Mouse (Mus musculus) neural tube, embryonic 13.5 days (tissue): ENCODE measurements around the gene Triobp. TPM values are rescaled to one million over a fixed set of nuclear protein-coding genes. Genes with fewer than 3 reads are reported as not detected.

ENCODE experiments used
- ATAC-seq: fragments of 200-750 bp; cut with Nextera tagmentation; 2 replicates; pipeline ENCODE4 v1.8.0; 2017; ENCODE audit warnings: low read depth, mild to moderate bottlenecking, moderate TSS enrichment, moderate library complexity
- H3K27ac ChIP-seq: fragments of 300-500 bp; sonication (generic); replicated peaks from 2 replicates; pipeline ENCODE4 v1.5.1; 2015; ENCODE audit warnings: moderate library complexity, mild to moderate bottlenecking, inconsistent platforms
- H3K27me3 ChIP-seq: fragments of 300-500 bp; sonication (generic); 2 replicates; pipeline ENCODE4 v1.6.1; 2015; ENCODE audit warnings: mild to moderate bottlenecking, inconsistent platforms
- H3K36me3 ChIP-seq: fragments of 300-500 bp; sonication (generic); 2 replicates; pipeline ENCODE4 v1.6.1; 2015; ENCODE audit warnings: mild to moderate bottlenecking, inconsistent platforms
- H3K4me1 ChIP-seq: fragments of 300-500 bp; sonication (generic); replicated peaks from 2 replicates; pipeline ENCODE4 v1.6.1; 2015; ENCODE audit warnings: inconsistent platforms
- H3K4me2 ChIP-seq: fragments of 300-500 bp; sonication (generic); 2 replicates; pipeline ENCODE4 v1.6.1; 2015; ENCODE audit warnings: inconsistent platforms, mild to moderate bottlenecking, moderate library complexity
- H3K4me3 ChIP-seq: fragments of 300-500 bp; sonication (generic); 2 replicates; pipeline ENCODE4 v1.5.1; 2015; ENCODE audit warnings: mild to moderate bottlenecking, inconsistent platforms
- H3K9ac ChIP-seq: fragments of 300-500 bp; sonication (generic); 2 replicates; pipeline ENCODE4 v1.6.1; 2015; ENCODE audit warnings: moderate library complexity, mild to moderate bottlenecking, inconsistent platforms
- H3K9me3 ChIP-seq: fragments of 300-500 bp; sonication (generic); 2 replicates; pipeline ENCODE4 v1.6.1; 2016; ENCODE audit warnings: inconsistent platforms
- WGBS: fragments of 180-500 bp; shearing (Covaris S2); methylation state at CpG from one replicate; pipeline ENCODE4 v1.1.7; 2015; 5-methylcytosine and 5-hydroxymethylcytosine counted together
- polyA plus RNA-seq: library from polyadenylated mRNA; unstranded; fragments of >200 nt; fragmentation: Nextera tagmentation; extraction: Ambion mirVana; gene quantifications from 2 replicates; pipeline ENCODE4 v1.2.1, GENCODE M21; 2015

The Triobp gene
- polyA plus RNA-seq, 1 experiment from 2014 or later = 33.4 TPM

- Histone ChIP-seq H3K27me3 (0 out of 2 replicates have a peak, but pooled peaks cover 2% of the 10 kb centered on the region), H3K36me3 (peaks cover 43% of the 10 kb centered on the region), H3K4me2 (peak overlapping the region; percentile 54), H3K4me1 (peaks cover 24% of the 10 kb centered on the region), H3K9me3 (no peaks in the 10 kb centered on the region), H3K4me3 (peak overlapping the region; percentile 36), H3K9ac (peak overlapping the region; percentile 76), H3K27ac (peak overlapping the region; percentile 62; the same call in 1 of the 2 replicates)
- 5% methylated on average over 9 of the region's 9 CpGs for WGBS
- ATAC-seq = peak; percentile 58
Observed at GRCm38 (mm10) chr15:78942663-78943062, 4.9 kb upstream of the Triobp start.

- Histone ChIP-seq H3K27ac (no peak overlapping the region), H3K4me3 (no peak overlapping the region), H3K4me2 (no peak overlapping the region), H3K27me3 (0 out of 2 replicates have a peak, but pooled peaks cover 2% of the 10 kb centered on the region), H3K4me1 (peaks cover 35% of the 10 kb centered on the region), H3K9me3 (no peaks in the 10 kb centered on the region), H3K9ac (no peak overlapping the region), H3K36me3 (peaks cover 9% of the 10 kb centered on the region)
- ATAC-seq = no peak
- WGBS = 80% methylated on average over 7 of the region's 7 CpGs
Observed at GRCm38 (mm10) chr15:78946232-78946631, 1.3 kb upstream of the Triobp start.

GRCm38 (mm10) chr15:78948152-78948725 lies 715 bp downstream of the Triobp start:
- Histone ChIP-seq H3K27ac (peak overlapping the region; percentile 75), H3K4me2 (peak overlapping the region; percentile 60), H3K9me3 (no peaks in the 10 kb centered on the region), H3K9ac (peak overlapping the region; percentile 77), H3K4me1 (peaks cover 26% of the 10 kb centered on the region), H3K27me3 (0 out of 2 replicates have a peak, but pooled peaks cover 2% of the 10 kb centered on the region), H3K36me3 (peaks cover 19% of the 10 kb centered on the region), H3K4me3 (peak overlapping the region; percentile 64)
- peak; percentile 43 for ATAC-seq
- WGBS = 3% methylated on average over 11 of the region's 11 CpGs

GRCm38 (mm10) chr15:78948883-78949282 lies 1.4 kb downstream of the Triobp start:
- no peak overlapping the region for H3K27ac ChIP-seq
- peak overlapping the region; percentile 60 for H3K4me2 ChIP-seq
- no peaks in the 10 kb centered on the region for H3K9me3 ChIP-seq
- ATAC-seq = no peak
- peak overlapping the region; percentile 64 for H3K4me3 ChIP-seq
- peaks cover 26% of the 10 kb centered on the region for H3K36me3 ChIP-seq
- H3K27me3 ChIP-seq = 0 out of 2 replicates have a peak, but pooled peaks cover 2% of the 10 kb centered on the region
- H3K4me1 ChIP-seq = peaks cover 25% of the 10 kb centered on the region
- 96% methylated on average over 3 of the region's 3 CpGs for WGBS
- H3K9ac ChIP-seq = 0 out of 2 replicates have a peak overlapping the region, but pooled peaks have one; percentile 22

- Histone ChIP-seq H3K36me3 (peaks cover 70% of the 10 kb centered on the region), H3K4me3 (no peak overlapping the region), H3K4me1 (no peaks in the 10 kb centered on the region; the same call in 1 of the 2 replicates), H3K27me3 (no peaks in the 10 kb centered on the region), H3K9me3 (no peaks in the 10 kb centered on the region), H3K27ac (no peak overlapping the region), H3K9ac (no peak overlapping the region), H3K4me2 (no peak overlapping the region)
- WGBS = 72% methylated on average over 3 of the region's 3 CpGs
- ATAC-seq = no peak
Observed at GRCm38 (mm10) chr15:78955663-78956062, 8.1 kb downstream of the Triobp start.

GRCm38 (mm10) chr15:78956351-78956750 lies 8.8 kb downstream of the Triobp start:
- ATAC-seq = no peak
- 89% methylated on average over 4 of the region's 4 CpGs for WGBS
- peaks cover 76% of the 10 kb centered on the region for H3K36me3 ChIP-seq

GRCm38 (mm10) chr15:78957021-78957420 lies 9.5 kb downstream of the Triobp start:
- Histone ChIP-seq H3K9ac (no peak overlapping the region), H3K4me2 (no peak overlapping the region), H3K9me3 (no peaks in the 10 kb centered on the region), H3K4me1 (no peaks in the 10 kb centered on the region), H3K27me3 (no peaks in the 10 kb centered on the region), H3K27ac (no peak overlapping the region), H3K4me3 (no peak overlapping the region), H3K36me3 (peaks cover 76% of the 10 kb centered on the region)
- no peak for ATAC-seq
- 69% methylated on average over 15 of the region's 15 CpGs for WGBS

More at GRCm38 (mm10) chr15:78956351-78956750, 8.8 kb downstream of the Triobp start:
- Histone ChIP-seq H3K27me3 (no peaks in the 10 kb centered on the region), H3K9ac (no peak overlapping the region), H3K4me3 (no peak overlapping the region), H3K9me3 (no peaks in the 10 kb centered on the region), H3K4me2 (no peak overlapping the region), H3K4me1 (no peaks in the 10 kb centered on the region), H3K27ac (no peak overlapping the region)

- Histone ChIP-seq H3K36me3 (peaks cover 70% of the 10 kb centered on the region), H3K9ac (no peak overlapping the region), H3K9me3 (no peaks in the 10 kb centered on the region), H3K27ac (no peak overlapping the region), H3K4me1 (peaks cover 5% of the 10 kb centered on the region), H3K4me2 (no peak overlapping the region), H3K27me3 (no peaks in the 10 kb centered on the region), H3K4me3 (no peak overlapping the region)
- 85% methylated on average over 11 of the region's 11 CpGs for WGBS
- ATAC-seq = no peak; the same call in 1 of the 2 replicates
Observed at GRCm38 (mm10) chr15:78959537-78959936, 12.0 kb downstream of the Triobp start.

GRCm38 (mm10) chr15:78960088-78960487 lies 12.6 kb downstream of the Triobp start:
- no peaks in the 10 kb centered on the region for H3K27me3 ChIP-seq
- H3K4me3 ChIP-seq = no peak overlapping the region
- peaks cover 5% of the 10 kb centered on the region for H3K4me1 ChIP-seq
- no peaks in the 10 kb centered on the region for H3K9me3 ChIP-seq
- peaks cover 68% of the 10 kb centered on the region for H3K36me3 ChIP-seq
- WGBS = 82% methylated on average over 4 of the region's 4 CpGs
- ATAC-seq = no peak
- H3K9ac ChIP-seq = no peak overlapping the region
- no peak overlapping the region for H3K27ac ChIP-seq
- no peak overlapping the region for H3K4me2 ChIP-seq

- H3K9me3 ChIP-seq = no peaks in the 10 kb centered on the region
- H3K4me3 ChIP-seq = no peak overlapping the region
- H3K27ac ChIP-seq = no peak overlapping the region
- peaks cover 5% of the 10 kb centered on the region for H3K4me1 ChIP-seq
- WGBS = 34% methylated on average over 2 of the region's 2 CpGs
- no peaks in the 10 kb centered on the region for H3K27me3 ChIP-seq
- 0 out of 2 replicates have a peak overlapping the region, but pooled peaks have one; percentile 8 for H3K9ac ChIP-seq
- H3K36me3 ChIP-seq = peaks cover 73% of the 10 kb centered on the region
- ATAC-seq = peak; percentile 64; the same call in 1 of the 2 replicates
- H3K4me2 ChIP-seq = no peak overlapping the region
Observed at GRCm38 (mm10) chr15:78962885-78963284, 15.4 kb downstream of the Triobp start.

- Histone ChIP-seq H3K9me3 (no peaks in the 10 kb centered on the region), H3K4me1 (no peaks in the 10 kb centered on the region), H3K4me2 (no peak overlapping the region), H3K27me3 (no peaks in the 10 kb centered on the region), H3K4me3 (no peak overlapping the region), H3K36me3 (peaks cover 49% of the 10 kb centered on the region), H3K9ac (no peak overlapping the region), H3K27ac (no peak overlapping the region)
- ATAC-seq = no peak
- WGBS = 79% methylated on average over 6 of the region's 6 CpGs
Observed at GRCm38 (mm10) chr15:78971626-78972025, 24.1 kb downstream of the Triobp start.

GRCm38 (mm10) chr15:78973950-78974349 lies 26.4 kb downstream of the Triobp start:
- WGBS = 80% methylated on average over 7 of the region's 7 CpGs
- Histone ChIP-seq H3K27ac (no peak overlapping the region), H3K4me1 (peaks cover 9% of the 10 kb centered on the region), H3K9ac (no peak overlapping the region), H3K27me3 (no peaks in the 10 kb centered on the region), H3K4me2 (no peak overlapping the region), H3K36me3 (peaks cover 33% of the 10 kb centered on the region; the same call in 1 of the 2 replicates), H3K4me3 (no peak overlapping the region), H3K9me3 (no peaks in the 10 kb centered on the region)
- ATAC-seq = no peak
